Mouse (Mus musculus): Measurements from ENCODE around the gene Med14.

Med14 gene

GRCm38 (mm10) chrX:12761626-12762333 lies at the start of gene Med14:
TSS of gene Med14 (minus strand) at chrX:12762073.
- no peak for DNase-seq (ENCODE audit: extremely low read depth, low read depth, low spot score)

- no peak for DNase-seq (ENCODE audit: extremely low read depth, low read depth, low spot score)
These were observed 38.7 kb upstream of the Med14 start for GRCm38 (mm10) chrX:12800559-12800958.

- DNase-seq (ENCODE audit: extremely low read depth, low read depth, low spot score): no peak
These were observed 33.0 kb upstream of the Med14 start for GRCm38 (mm10) chrX:12794842-12795241.

GRCm38 (mm10) chrX:12791674-12792340 lies 29.9 kb upstream of the Med14 start:
- no peak for DNase-seq (ENCODE audit: extremely low read depth, low read depth, low spot score)

GRCm38 (mm10) chrX:12773236-12773635 lies 11.4 kb upstream of the Med14 start:
- no peak for DNase-seq (ENCODE audit: extremely low read depth, low read depth, low spot score)

- DNase-seq (ENCODE audit: extremely low read depth, low read depth, low spot score): no peak
These were observed 9.7 kb upstream of the Med14 start for GRCm38 (mm10) chrX:12771561-12771960.

- DNase-seq (ENCODE audit: extremely low read depth, low read depth, low spot score): no peak
These were observed 6.7 kb upstream of the Med14 start for GRCm38 (mm10) chrX:12768571-12768970.

GRCm38 (mm10) chrX:12766846-12767564 lies 5.1 kb upstream of the Med14 start:
- DNase-seq (ENCODE audit: extremely low read depth, low read depth, low spot score): no peak

GRCm38 (mm10) chrX:12763127-12763834 lies 1.4 kb upstream of the Med14 start:
- DNase-seq (ENCODE audit: extremely low read depth, low read depth, low spot score): no peak

- no peak for DNase-seq (ENCODE audit: extremely low read depth, low read depth, low spot score)
These were observed 657 bp upstream of the Med14 start for GRCm38 (mm10) chrX:12762334-12763126.

- no peak for DNase-seq (ENCODE audit: extremely low read depth, low read depth, low spot score)
These were observed 631 bp downstream of the Med14 start for GRCm38 (mm10) chrX:12761259-12761625.

- DNase-seq (ENCODE audit: extremely low read depth, low read depth, low spot score): no peak
These were observed 1.4 kb downstream of the Med14 start for GRCm38 (mm10) chrX:12760501-12760900.

GRCm38 (mm10) chrX:12759625-12760024 lies 2.2 kb downstream of the Med14 start:
- no peak for DNase-seq (ENCODE audit: extremely low read depth, low read depth, low spot score)

- no peak for DNase-seq (ENCODE audit: extremely low read depth, low read depth, low spot score)
These were observed 14.0 kb downstream of the Med14 start for GRCm38 (mm10) chrX:12747886-12748285.

GRCm38 (mm10) chrX:12746729-12747128 lies 15.1 kb downstream of the Med14 start:
- DNase-seq (ENCODE audit: extremely low read depth, low read depth, low spot score): no peak

- no peak for DNase-seq (ENCODE audit: extremely low read depth, low read depth, low spot score)
These were observed 21.5 kb downstream of the Med14 start for GRCm38 (mm10) chrX:12740396-12740795.

GRCm38 (mm10) chrX:12716036-12716435 lies 45.8 kb downstream of the Med14 start:
- DNase-seq (ENCODE audit: extremely low read depth, low read depth, low spot score): no peak

- DNase-seq (ENCODE audit: extremely low read depth, low read depth, low spot score): no peak
These were observed 48.1 kb downstream of the Med14 start for GRCm38 (mm10) chrX:12713796-12714195.

GRCm38 (mm10) chrX:12686910-12687309 lies 75.0 kb downstream of the Med14 start:
- no peak for DNase-seq (ENCODE audit: extremely low read depth, low read depth, low spot score)

- no peak for DNase-seq (ENCODE audit: extremely low read depth, low read depth, low spot score)
These were observed 75.8 kb downstream of the Med14 start for GRCm38 (mm10) chrX:12686071-12686470.

- DNase-seq (ENCODE audit: extremely low read depth, low read depth, low spot score): no peak
These were observed 84.5 kb downstream of the Med14 start for GRCm38 (mm10) chrX:12677396-12677795.
